Mouse (Mus musculus): ENCODE measurements around the gene Spryd4. TPM values are rescaled to one million over a fixed set of nuclear protein-coding genes. Genes with fewer than 3 reads are reported as not detected.

Spryd4 gene
- 14.0 TPM for total RNA-seq (2023)

DNA sequence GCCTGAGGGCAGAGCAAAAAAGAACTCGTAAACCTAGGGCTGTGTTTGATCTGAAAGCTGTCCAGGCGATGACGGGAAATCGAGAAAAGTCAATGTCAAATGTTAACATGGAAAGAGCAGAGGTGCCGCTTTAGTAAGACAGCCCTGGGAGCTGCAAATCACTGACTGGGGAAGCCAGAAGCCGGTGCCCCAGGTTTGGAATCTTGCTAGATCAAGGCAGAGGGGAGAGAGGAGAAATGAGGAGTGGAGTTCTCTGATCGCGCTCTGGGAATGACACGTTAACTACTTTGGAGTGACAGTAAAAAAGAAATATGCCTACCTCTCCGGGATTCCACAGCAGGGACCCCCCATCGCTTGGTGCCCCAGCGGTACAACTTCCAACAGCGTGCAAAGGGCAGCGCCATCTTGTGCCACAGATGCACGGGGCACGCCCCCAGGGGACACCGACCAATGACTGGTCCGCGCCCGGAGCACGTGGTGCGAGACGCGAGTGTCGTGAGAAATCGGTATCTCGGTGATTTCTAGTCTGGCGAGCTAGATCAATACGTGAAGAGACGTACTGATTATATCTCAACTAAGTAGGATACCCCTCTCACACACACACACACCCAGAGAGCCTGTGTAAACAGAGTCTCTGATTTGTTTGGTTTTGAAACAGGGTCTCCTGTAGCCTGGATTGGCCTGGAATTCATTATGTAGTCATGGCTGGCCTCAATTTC is at the start of gene Spryd4:
TSS of gene Spryd4 (minus strand) at position 418 of the 719 bp plus-strand sequence.

DNA sequence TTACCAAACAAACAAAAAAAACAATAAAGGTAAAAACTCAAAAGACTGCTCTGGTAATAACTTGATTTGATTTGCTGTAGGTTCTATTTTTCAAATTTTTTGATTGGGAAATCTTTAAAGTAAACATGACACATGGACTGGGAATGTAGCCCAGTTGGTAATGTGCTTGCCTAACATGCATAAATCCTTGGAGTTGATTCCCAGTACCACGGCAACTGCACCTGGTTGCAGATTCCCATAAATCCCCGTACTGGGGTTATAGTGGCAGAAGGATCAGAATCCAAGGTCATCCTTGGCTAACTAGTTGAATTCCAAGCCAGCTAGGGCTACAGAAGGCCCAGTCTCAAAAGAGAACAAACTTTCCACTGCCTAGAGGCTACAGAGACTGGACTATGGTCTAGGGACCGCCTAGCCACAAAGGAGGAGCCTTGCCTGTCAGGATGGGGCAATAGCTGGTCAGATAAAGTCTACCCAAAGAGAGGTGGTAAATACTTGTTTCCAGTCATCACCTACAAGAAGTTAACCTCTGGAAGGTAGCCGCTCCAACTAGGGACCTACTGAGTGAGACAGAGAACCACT is 42.2 kb upstream of the Spryd4 start, which contains the start of gene Apon:
TSS of gene Apon (plus strand) at position 420 of the 579 bp plus-strand sequence.

DNA sequence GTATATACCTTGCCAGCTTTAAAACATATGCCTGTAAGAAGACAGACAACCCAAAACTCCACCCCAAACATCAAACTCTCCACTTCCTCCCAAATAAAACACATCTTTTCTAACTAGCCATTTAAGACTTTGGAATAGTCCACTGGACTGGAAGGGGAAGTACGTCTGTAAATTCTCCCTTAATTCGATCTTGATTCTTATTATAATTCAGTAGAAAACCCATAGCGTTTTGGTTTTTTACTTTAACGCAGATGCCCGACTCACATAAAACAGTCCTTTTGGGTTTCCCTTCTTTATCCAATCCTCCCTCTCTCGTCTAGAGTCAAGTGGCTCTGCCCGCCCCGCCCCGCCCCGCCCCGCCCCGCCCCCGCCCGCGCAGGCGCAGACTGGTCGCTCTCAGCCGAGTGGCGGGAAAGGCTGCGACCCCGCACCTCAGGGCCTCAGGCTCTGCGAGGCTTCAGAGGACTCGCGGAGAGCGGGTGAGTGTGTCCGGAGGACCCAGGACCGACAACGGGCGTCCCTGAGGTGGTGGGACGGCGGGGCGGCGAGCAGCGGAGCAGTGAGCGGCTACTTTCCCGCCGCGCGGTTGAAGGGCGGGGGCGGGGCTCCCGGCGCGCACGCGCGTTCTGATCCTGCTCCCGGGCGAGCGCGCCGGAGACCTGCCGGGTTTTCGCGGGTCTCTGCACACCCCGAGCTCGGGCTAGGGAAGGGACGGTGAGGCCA is 20.3 kb upstream of the Spryd4 start, which contains the start of gene Timeless:
TSS of gene Timeless (plus strand) at position 369 of the 723 bp plus-strand sequence.

DNA sequence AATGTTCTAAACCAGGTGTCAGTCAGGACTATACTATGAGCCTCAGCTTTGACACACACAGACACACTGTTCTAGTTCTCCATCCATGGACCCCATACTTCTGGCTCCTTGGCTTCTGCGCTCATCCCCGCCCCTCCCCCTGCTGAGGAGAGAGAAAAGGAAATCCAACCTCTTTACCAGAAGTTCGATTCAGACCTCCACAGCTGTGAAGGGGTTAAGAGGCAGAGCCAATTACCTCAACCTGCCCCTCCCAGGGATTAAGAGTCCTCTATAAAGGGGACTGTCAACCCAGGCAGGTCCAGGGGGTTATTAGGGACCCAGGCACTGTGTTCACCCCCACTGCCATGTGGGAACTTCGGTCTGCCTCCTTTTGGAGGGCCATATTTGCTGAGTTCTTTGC is 13.9 kb upstream of the Spryd4 start, which contains the start of gene Mip:
TSS of gene Mip (plus strand) at position 301 of the 400 bp plus-strand sequence.

DNA sequence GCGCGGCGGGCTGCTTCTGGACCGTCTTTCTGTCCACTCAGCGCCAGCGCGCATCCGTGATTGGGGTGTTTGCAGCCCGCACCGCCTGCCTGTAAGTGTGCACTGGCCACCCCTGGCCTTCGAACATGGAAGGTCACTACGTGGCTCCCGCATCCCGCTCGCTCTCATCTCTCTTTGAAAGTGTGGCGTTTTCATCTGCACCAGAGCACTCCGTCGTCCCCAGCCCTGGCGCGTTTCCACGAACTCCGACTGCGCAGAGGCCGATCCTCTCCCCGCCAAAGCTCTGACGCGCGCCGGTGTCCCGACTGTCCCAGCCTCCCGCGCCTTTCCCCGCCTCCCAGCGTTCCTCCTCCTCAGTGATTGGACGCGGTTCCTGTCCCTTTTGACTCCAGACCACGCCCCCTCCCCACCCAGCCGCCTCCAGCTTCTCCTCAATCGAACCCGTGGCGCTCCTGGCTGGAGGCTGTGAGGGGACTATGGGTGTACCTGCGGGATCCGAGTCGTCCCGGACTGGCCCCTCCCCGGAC is 17.5 kb downstream of the Spryd4 start, which contains the start of gene Gls2:
TSS of gene Gls2 (plus strand) at position 434 of the 527 bp plus-strand sequence.

DNA sequence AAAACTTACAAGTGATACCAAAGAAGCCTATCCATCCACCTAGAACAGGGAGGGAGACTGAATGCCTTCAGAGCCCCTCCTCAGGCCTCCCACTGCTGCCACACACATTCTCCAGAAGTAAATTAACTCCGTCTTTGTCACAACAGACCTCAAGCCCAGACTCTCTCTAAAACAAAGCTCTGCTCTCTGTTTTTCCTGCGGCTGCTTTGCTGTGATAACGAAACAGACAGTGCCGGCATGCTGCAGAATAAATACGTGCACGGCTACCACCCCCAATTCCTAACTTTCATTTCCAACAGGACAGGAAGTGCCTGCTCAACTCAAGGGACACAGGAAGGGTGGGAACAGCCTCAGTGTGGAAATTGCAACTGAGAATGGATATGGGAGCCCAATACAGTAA is 31.6 kb downstream of the Spryd4 start, which contains the start of gene Rbms2:
TSS of gene Rbms2 (minus strand) at position 309 of the 400 bp plus-strand sequence.

Other genes starting within 250 kb of the Spryd4 start
- gene Hsd17b6, start 204.2 kb downstream of the Spryd4 start, total RNA-seq (2023) = not detected
- gene Prim1, start 196.6 kb downstream of the Spryd4 start, total RNA-seq (2023) = 20.7 TPM
- 830 TPM for gene Naca, start 176.2 kb downstream of the Spryd4 start, total RNA-seq (2023)
- gene Ptges3, start 152.9 kb downstream of the Spryd4 start, total RNA-seq (2023) = 118 TPM
- gene Atp5b, start 128.5 kb downstream of the Spryd4 start, total RNA-seq (2023) = 629 TPM
- 104 TPM for gene Baz2a, start 120.2 kb downstream of the Spryd4 start, total RNA-seq (2023)
- 37.2 TPM for gene Rbms2, start 31.5 kb downstream of the Spryd4 start, total RNA-seq (2023)
- gene Gls2, start 17.4 kb downstream of the Spryd4 start, total RNA-seq (2023) = 0.86 TPM
- gene Mip, start 14.0 kb upstream of the Spryd4 start, total RNA-seq (2023) = not detected
- 37.2 TPM for gene Timeless, start 20.3 kb upstream of the Spryd4 start, total RNA-seq (2023)
- not detected for gene Apon, start 42.3 kb upstream of the Spryd4 start, total RNA-seq (2023)
- not detected for gene Apof, start 56.9 kb upstream of the Spryd4 start, total RNA-seq (2023)
- gene Stat2, start 58.8 kb upstream of the Spryd4 start, total RNA-seq (2023) = 59.1 TPM
- gene Il23a, start 86.9 kb upstream of the Spryd4 start, total RNA-seq (2023) = not detected
- 45.0 TPM for gene Pan2, start 91.5 kb upstream of the Spryd4 start, total RNA-seq (2023)
- gene Cnpy2, start 110.7 kb upstream of the Spryd4 start, total RNA-seq (2023) = 19.0 TPM
- 82.2 TPM for gene Cs, start 125.9 kb upstream of the Spryd4 start, total RNA-seq (2023)
- gene Coq10a, start 157.2 kb upstream of the Spryd4 start, total RNA-seq (2023) = 22.3 TPM
- gene Ankrd52, start 165.3 kb upstream of the Spryd4 start, total RNA-seq (2023) = 50.4 TPM
- gene Slc39a5, start 189.4 kb upstream of the Spryd4 start, total RNA-seq (2023) = not detected
- 41.9 TPM for gene Nabp2, start 199.7 kb upstream of the Spryd4 start, total RNA-seq (2023)
- 28.7 TPM for gene Rnf41, start 199.8 kb upstream of the Spryd4 start, total RNA-seq (2023)
- 114 TPM for gene Smarcc2, start 247.4 kb upstream of the Spryd4 start, total RNA-seq (2023)

Measured in CD8-positive naive resting alpha-beta T cell, adult 57 days (primary cell).